Mouse (Mus musculus) stomach, postnatal 0 days (tissue): Measurements from ENCODE around the gene Agbl4. TPM values are rescaled to one million over a fixed set of nuclear protein-coding genes. Genes with fewer than 3 reads are reported as not detected.

Source experiments
- ATAC-seq: fragments of 200-750 bp; cut with Nextera tagmentation; 2 replicates; pipeline ENCODE4 v1.8.0; 2017; ENCODE audit not compliant: low FRiP score, low TSS enrichment
- DNase-seq: peaks from one replicate; pipeline ENCODE4 v3.0.0-alpha.2; 2016; ENCODE audit warnings: low spot score
- H3K27ac ChIP-seq: fragments of 300-500 bp; sonication (generic); replicated peaks from 2 replicates; pipeline ENCODE4 v1.5.1; 2014; ENCODE audit warnings: mild to moderate bottlenecking, control low read depth
- H3K27me3 ChIP-seq: fragments of 300-500 bp; sonication (generic); 2 replicates; pipeline ENCODE4 v1.6.1; 2014; ENCODE audit warnings: low read length; ENCODE audit not compliant: control insufficient read depth, insufficient read depth
- H3K36me3 ChIP-seq: fragments of 300-500 bp; sonication (generic); 2 replicates; pipeline ENCODE4 v1.6.1; 2014; ENCODE audit warnings: low read length, mixed read lengths; ENCODE audit not compliant: control insufficient read depth, insufficient read depth
- H3K4me1 ChIP-seq: fragments of 300-500 bp; sonication (generic); replicated peaks from 2 replicates; pipeline ENCODE4 v1.6.1; 2014; ENCODE audit warnings: antibody characterized with exemption; ENCODE audit not compliant: control insufficient read depth, insufficient read depth
- H3K4me2 ChIP-seq: fragments of 300-500 bp; sonication (generic); replicated peaks from 2 replicates; pipeline ENCODE4 v1.6.1; 2014; ENCODE audit warnings: low read depth, mild to moderate bottlenecking, control low read depth, moderate library complexity
- H3K4me3 ChIP-seq: fragments of 300-500 bp; sonication (generic); 2 replicates; pipeline ENCODE4 v1.5.1; 2014; ENCODE audit warnings: low read depth, low read length, control low read depth
- H3K9ac ChIP-seq: fragments of 300-500 bp; sonication (generic); 2 replicates; pipeline ENCODE4 v1.6.1; 2014; ENCODE audit warnings: mild to moderate bottlenecking, low read length, control low read depth, mixed read lengths
- H3K9me3 ChIP-seq: fragments of 300-500 bp; sonication (generic); 2 replicates; pipeline ENCODE4 v1.6.1; 2016; ENCODE audit warnings: low read length; ENCODE audit not compliant: control insufficient read depth
- CTCF ChIP-seq: IDR thresholded peaks from 2 replicates; pipeline ENCODE4 v1.5.1; 2016; ENCODE audit warnings: antibody characterized with exemption, low read depth, mild to moderate bottlenecking, moderate library complexity
- EP300 ChIP-seq: optimal IDR thresholded peaks from 2 replicates; pipeline ENCODE3; 2016; ENCODE audit warnings: antibody characterized with exemption
- WGBS: fragments of 180-500 bp; shearing (Covaris S2); extraction: QIAGEN DNeasy Blood & Tissue Kit; methylation state at CpG from one replicate; pipeline ENCODE4 v1.1.7; 2014; 5-methylcytosine and 5-hydroxymethylcytosine counted together
- polyA plus RNA-seq: library from polyadenylated mRNA; unstranded; fragments of >200 nt; fragmentation: Nextera tagmentation; extraction: Ambion mirVana; gene quantifications from 2 replicates; pipeline ENCODE4 v1.2.1, GENCODE M21; 2015

The Agbl4 gene
- polyA plus RNA-seq, 1 experiment from 2014 or later = 0.10 TPM

DNA sequence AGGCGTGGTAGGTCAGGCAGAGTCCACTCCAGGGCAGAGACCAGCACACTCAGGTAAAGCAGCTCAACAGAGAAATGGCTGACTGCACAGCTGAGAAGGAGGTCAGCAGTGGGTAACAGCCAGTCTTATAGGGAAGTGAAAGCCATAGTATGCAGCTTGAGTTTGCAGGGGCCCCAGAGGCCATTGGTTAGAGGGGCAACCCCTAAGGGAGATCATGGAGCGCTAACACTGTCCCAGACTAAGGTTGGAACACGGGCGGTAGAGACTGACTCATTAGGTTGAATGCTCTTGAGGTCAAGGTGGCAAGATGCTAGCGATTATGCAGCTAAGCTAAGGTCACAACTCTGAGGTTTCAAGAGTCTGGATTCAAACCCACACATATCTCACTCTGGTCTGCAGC is 1058.2 kb downstream of the Agbl4 start:
- H3K4me1 ChIP-seq = no peaks in the 10 kb centered on the region; the same call in 1 of the 2 replicates
- H3K27me3 ChIP-seq = no peaks in the 10 kb centered on the region
- H3K4me2 ChIP-seq = no peak overlapping the region
- ATAC-seq (no peak), DNase-seq (no peak)
- H3K36me3 ChIP-seq = peaks cover 11% of the 10 kb centered on the region; the same call in 1 of the 2 replicates
- H3K4me3 ChIP-seq = no peak overlapping the region
- TF ChIP-seq EP300 (no peak), CTCF (no peak)
- WGBS = 88% methylated on average over 5 of the region's 5 CpGs
- no peak overlapping the region for H3K9ac ChIP-seq
- H3K9me3 ChIP-seq = no peaks in the 10 kb centered on the region
- H3K27ac ChIP-seq = no peak overlapping the region

DNA sequence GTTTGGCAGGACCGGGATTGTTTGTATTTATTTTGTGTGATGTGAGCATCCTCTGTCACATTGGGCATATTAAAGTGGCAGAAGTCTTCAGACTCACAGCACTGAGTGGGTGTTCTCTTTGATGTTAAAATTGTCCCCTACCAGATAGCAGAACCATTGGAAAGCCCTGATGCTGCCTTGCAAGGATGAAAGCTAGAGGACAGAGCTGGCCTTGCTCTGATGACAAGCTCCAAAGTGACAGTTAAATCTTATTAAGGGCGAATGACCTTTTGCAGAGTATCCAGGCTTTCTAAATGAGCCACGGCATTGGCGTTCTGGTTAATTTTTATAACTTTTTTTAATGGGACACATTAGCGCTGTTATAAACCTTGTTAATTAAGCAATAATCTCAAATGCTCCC is 1060.1 kb downstream of the Agbl4 start:
- TF ChIP-seq EP300 (no peak), CTCF (no peak)
- Histone ChIP-seq H3K4me1 (no peaks in the 10 kb centered on the region; the same call in 1 of the 2 replicates), H3K4me3 (no peak overlapping the region), H3K9ac (no peak overlapping the region), H3K27me3 (no peaks in the 10 kb centered on the region), H3K4me2 (no peak overlapping the region), H3K36me3 (peaks cover 11% of the 10 kb centered on the region; the same call in 1 of the 2 replicates), H3K27ac (no peak overlapping the region), H3K9me3 (no peaks in the 10 kb centered on the region)
- DNase-seq = no peak
- WGBS = 91% methylated on average over 5 of the region's 5 CpGs
- no peak for ATAC-seq

DNA sequence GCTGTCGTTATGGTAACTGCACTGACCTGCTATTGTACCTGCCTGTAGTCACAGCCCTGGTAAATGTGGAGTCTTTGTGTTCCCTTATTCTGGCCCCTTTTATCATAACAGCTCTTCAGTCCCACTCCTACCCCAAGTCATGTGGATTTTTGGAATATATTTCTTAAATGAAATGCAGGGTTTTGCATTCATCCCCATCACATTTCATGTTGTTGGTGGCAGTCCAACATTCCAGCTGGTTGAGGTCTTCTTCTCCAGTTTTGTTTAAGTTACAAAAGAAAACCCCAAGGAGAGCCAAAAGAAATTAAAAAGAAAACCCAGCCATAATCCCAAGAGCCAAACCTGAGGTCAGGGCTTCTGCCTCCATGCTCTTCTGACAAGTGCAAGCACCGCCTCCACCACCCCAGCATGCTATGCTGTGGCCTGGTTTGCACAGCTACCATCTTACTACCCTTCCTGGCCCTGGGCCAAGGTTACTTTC is 1069.9 kb downstream of the Agbl4 start:
- TF ChIP-seq CTCF = no peak
- no peak for TF ChIP-seq EP300
- DNase-seq (no peak), ATAC-seq (no peak)
- WGBS = 45% methylated on average over 2 of the region's 2 CpGs
- Histone ChIP-seq H3K4me1 (no peaks in the 10 kb centered on the region), H3K4me3 (no peak overlapping the region), H3K36me3 (no peaks in the 10 kb centered on the region), H3K9ac (no peak overlapping the region), H3K27me3 (no peaks in the 10 kb centered on the region), H3K27ac (no peak overlapping the region), H3K4me2 (no peak overlapping the region), H3K9me3 (no peaks in the 10 kb centered on the region)

DNA sequence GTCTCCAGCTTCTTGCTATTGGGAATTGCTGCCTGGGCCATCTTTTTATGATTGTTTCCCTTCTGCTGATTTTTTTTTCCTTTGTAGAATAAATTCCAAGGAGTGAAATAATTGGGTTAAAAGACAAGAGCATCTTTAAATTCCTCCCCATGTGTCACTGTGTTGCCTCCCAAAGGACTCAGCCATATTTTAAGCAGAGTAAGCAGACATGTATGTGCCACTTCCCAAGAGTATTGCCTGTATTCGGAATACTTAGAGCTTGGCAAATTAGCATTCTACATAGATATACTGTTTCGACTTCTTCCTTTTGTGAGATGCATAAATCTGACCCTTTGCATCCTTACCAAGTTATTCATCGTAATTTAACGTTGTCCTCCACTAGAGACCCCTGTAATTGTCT is 1070.3 kb downstream of the Agbl4 start:
- H3K4me3 ChIP-seq = no peak overlapping the region
- H3K9ac ChIP-seq = no peak overlapping the region
- TF ChIP-seq EP300 = no peak
- no peak for TF ChIP-seq CTCF
- H3K9me3 ChIP-seq = no peaks in the 10 kb centered on the region
- H3K27ac ChIP-seq = no peak overlapping the region
- DNase-seq (no peak), ATAC-seq (no peak)
- H3K27me3 ChIP-seq = no peaks in the 10 kb centered on the region
- H3K4me2 ChIP-seq = no peak overlapping the region
- WGBS = 73% methylated on average over 4 of the region's 4 CpGs
- no peaks in the 10 kb centered on the region for H3K36me3 ChIP-seq
- no peaks in the 10 kb centered on the region for H3K4me1 ChIP-seq

DNA sequence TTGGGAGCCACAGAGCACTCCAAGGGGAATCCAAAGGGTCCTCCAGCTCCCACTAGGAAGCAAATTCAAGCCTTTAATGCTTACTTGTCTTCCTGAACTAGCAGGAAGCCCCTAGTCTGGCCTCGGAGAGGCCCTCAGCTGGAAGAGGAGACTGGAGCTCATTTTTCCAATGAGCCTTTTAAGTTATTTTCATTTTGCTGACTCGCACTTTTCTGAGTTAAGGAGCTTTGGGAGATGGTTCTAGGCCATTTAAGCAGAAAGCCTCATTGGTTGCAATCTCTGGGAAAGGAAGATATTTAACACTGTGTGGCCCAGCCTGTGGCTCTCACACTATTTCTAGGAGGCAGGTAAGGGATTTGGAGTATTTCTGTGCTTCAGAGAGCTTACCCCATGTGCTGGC is 1072.4 kb downstream of the Agbl4 start:
- TF ChIP-seq EP300 (no peak), CTCF (no peak)
- Histone ChIP-seq H3K27ac (no peak overlapping the region), H3K4me3 (no peak overlapping the region), H3K4me2 (no peak overlapping the region), H3K27me3 (no peaks in the 10 kb centered on the region), H3K9me3 (no peaks in the 10 kb centered on the region), H3K9ac (no peak overlapping the region), H3K4me1 (no peaks in the 10 kb centered on the region), H3K36me3 (no peaks in the 10 kb centered on the region)
- 58% methylated on average over 2 of the region's 2 CpGs for WGBS
- ATAC-seq (no peak), DNase-seq (no peak)

DNA sequence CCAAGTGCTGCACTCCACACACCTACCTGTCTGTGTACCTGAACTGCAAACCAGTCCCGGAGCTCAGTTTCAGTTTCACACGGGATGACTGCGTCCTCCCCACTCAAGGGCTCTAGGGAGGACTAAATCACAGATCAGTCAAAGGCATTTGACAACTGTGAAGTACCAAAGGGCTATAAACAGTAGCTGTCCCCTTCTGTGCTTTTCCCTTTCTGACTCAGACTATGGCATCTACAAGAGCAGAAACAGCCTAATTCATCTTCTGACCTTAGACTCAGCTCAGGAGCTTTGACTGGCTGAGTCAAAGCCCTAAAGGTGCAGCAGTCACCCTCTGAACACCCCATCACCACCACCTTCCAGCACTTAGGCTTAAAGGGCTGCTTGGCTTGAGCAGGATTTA is 1074.3 kb downstream of the Agbl4 start:
- Histone ChIP-seq H3K4me2 (no peak overlapping the region), H3K9me3 (no peaks in the 10 kb centered on the region), H3K27me3 (no peaks in the 10 kb centered on the region), H3K4me3 (no peak overlapping the region), H3K4me1 (no peaks in the 10 kb centered on the region), H3K9ac (no peak overlapping the region), H3K36me3 (no peaks in the 10 kb centered on the region), H3K27ac (no peak overlapping the region)
- TF ChIP-seq CTCF = no peak
- no peak for TF ChIP-seq EP300
- ATAC-seq (no peak), DNase-seq (no peak)
- WGBS = 67% methylated on average over 3 of the region's 3 CpGs
